Mouse (Mus musculus): ENCODE results near the gene Dyrk1a.

Dyrk1a gene

DNA sequence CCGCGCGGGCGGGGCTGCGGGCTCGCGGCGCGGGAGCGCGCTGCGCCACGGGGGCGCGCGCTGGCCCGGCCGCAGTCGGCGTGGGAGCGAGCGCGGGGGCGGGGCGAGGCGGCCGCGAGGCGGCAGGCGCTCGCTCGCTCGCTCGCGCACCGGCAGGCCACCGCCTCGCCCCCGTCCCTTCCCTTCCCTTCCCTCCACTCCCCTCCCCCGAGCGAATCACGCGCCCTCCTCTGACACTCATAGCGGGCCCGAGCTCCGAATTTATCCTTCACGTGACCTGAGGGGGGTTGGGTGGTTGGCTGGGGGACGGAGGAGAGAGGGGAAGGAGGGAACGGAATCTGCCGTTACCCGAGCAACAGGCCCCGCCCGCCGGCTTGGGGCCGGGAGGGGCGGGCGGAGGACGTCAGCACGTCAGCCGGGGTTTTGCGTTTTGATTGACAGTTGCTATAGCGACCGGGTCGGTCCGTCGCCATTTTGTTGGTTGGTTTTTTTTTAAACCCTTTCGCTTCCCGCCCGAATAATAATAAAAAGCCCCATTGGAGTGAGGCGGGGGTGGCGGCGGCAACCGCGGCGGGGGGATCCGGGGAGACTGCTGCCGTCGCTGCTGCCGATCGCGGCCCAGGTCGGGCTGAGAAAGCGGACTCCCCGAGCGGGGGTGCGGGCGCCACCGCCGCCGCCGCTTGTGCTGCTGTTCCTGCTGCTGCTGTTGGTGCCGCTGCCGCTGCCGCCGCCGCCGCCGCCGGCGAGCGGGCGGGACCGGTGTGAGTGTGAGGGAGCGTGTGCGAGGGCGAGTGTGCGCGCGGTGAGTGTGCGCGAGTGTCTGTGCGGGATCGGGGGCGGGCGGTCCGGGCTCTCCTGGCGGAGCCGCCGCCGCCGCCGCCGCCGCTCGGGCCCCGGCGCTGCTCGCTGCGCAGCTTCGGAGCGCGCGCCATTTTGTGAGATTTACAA is at the start of gene Dyrk1a:
Gene Dyrk1a (plus strand): TSS at position 782 of the 948 bp plus-strand sequence.
- DNase-seq (ENCODE audit: low spot score) = peak; percentile 98

DNA sequence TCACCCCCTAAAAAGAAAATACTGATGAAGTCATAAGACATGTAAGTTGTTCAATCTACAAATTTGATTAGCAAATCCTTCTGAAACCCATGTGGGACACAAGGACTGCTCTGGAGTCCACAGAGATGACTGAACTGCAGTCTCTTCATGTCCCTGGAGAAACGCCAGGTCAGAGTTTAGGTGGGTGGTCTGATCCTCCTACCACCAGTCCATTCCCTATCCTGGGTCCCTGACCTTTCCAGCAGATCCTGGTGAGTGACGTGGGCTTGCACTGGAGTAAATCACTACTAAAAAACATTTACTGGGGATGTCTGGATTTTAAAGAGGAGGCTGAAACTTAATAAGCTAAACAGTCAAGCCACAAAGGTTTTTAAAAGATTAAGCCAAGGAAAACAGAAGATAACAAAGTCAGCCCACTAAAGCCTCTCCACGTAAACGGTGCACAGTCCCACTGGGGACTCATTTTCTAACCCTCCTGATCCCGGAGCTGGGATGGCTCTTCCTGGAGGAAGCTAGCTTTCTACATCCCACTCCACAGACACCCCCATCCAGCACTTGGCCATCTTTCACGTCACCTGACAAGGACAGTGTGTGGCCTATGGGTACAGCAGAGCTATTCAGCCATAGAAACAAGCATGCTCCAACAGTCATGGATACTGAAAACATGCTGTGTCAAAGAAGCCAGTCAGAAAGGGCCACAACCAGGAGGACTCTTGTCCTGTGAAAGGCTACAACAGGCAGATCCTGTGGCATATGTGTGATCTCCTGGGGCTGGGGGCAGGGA is 46.0 kb upstream of the Dyrk1a start:
- no peak for DNase-seq (ENCODE audit: low spot score)

DNA sequence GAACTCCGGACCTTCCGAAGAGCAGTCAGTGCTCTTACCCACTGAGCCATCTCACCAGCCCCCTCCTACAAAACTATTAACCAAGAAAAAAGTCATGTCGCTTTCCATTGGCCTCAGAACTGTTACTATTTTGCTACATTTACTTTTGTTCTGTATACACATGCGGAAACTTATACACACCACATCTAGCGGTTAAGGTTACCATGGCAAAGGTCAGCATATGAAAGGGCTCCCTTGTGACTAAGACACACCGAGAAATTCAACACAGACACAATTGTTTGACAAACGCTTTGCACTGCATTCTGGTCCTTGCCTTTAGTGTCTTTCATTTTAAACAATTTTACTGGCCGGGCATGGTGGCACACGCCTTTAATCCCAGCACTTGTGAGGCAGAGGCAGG is 45.1 kb upstream of the Dyrk1a start:
- DNase-seq (ENCODE audit: low spot score) = no peak

DNA sequence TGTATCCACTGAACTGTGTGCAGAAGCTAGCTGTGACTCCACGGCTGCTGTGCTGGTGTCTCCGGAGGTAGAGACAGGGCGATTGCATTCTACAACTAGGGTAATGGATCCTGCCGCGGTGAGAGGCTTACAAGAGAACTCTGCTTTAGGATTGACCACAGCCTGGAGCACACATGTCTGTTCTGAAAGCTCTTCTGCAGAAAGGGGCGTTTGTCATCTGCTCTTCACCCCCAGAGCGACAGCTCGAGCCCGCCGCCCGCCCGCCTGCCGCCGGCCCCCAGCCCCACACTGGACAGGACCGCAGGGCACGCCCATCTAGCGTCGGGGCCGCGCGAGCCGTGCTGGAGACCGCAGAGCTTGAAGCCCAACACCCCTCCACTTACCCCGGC is 43.9 kb upstream of the Dyrk1a start:
- no peak for DNase-seq (ENCODE audit: low spot score)

DNA sequence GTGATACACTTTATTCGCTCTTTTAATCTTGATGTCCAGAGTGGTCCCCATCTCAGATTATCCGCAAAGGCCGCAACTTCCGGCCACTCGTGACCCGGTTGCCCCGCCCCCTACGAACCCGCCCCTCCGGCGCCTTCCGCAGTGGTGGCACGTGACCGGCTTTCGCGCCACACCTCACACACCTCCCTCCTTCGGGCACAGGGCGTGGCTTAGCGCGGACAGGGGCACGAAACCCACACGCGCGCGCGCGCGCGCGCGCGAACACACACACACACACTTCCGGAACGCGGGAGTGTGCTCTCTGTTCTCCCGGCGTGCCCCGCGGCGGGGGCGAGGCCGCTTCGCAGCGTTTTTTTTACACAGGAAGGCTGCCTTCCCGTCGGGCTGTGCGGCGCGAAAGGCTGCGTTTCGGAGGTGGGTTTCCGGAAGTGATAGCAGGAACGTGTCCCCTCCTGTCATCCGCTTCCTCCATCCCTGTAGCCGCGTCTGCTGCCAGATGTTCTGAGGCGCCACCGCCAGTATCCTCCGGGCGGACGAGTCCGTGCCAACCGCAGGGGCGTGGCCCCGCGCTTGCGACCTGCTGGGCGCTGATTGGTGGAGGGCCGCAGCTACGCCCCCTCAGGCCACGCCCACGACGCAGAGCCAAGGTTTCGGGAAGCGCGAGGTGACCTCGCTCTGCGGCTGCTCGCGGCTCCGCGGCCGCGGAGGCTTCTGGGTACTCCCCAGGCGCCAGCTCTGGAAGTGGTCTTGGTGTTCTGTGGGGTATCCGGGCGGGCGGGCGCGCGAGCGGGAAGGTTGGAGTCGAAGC is 43.3 kb upstream of the Dyrk1a start, which contains the start of gene Vps26c:
Gene Vps26c (minus strand): TSS at position 487 of the 808 bp plus-strand sequence.
- DNase-seq (ENCODE audit: low spot score) = peak; percentile 97

DNA sequence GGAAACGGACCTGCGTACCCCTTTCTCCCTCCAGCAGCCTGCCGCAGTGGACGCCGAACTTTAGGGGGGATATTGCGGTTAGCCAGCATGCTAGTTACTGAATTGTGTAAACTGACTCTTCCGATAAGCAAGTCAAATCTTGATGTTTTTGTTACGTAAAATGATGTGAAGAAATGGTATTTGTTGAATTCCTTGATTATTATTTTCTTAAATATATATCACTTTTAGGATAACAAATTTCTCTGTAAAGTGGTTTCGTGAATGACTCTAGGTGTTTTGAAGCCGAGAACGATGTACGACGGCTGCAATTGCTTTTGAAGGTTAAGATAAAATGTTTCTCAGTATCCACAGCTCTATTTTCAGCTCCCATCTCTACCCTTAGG is 42.7 kb upstream of the Dyrk1a start:
- no peak for DNase-seq (ENCODE audit: low spot score)

DNA sequence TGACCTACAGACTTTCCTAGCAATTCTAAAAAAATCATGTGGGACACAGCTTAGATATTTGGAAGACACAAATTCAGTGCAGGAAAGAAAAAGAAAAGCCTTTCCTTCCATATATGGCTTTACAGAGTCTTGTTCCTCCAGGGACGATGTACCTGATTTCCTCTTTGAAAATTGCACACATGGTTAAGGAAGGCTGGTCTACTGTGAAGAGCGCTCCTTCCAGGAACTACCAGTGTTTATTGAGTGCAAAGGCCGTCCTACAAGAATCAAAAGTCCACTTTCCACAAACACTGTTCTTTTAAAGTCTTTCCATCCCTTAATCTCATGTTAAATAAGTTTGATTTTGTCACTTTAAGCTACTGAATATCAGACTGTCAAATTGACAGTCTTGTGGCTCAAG is 42.3 kb upstream of the Dyrk1a start:
- no peak for DNase-seq (ENCODE audit: low spot score)

DNA sequence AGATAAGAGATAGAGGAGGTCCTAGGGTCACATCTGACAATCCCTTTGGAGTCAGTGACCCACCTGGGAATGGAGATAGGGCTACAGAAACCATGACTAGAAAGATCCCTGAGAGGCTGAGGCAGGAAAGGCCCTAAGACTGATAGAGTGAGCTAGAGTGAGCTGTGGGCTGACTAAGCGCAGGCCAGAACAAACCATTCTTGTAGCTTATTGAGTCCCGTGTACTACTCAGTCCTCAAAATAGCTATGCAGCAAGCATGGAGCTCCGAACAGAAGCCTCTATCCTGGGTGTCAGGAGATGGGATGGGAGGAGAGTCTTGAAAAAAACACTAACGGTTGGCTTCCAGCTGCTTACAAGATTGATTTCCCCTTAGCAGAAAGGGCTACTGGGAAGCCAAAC is 38.5 kb upstream of the Dyrk1a start:
- DNase-seq (ENCODE audit: low spot score) = no peak

DNA sequence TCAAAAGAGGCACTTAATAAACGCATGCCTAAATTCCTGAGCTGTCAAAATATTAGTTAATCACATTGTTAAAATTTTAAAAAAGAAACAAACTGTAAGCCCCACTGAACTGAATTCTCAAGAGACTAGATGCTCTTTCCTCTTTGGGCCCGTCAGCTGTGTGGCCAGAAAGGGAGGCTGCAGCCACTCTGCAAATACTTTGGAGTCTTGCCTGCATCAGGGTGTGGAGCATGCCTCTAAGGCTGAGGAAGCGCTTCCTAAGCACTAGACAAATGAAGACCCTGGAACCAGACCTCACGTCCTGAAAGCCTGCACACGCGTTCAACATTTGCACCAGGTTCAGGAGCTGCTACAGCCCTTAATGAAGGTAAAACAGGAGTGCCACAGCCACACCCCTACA is 36.1 kb upstream of the Dyrk1a start:
- no peak for DNase-seq (ENCODE audit: low spot score)

DNA sequence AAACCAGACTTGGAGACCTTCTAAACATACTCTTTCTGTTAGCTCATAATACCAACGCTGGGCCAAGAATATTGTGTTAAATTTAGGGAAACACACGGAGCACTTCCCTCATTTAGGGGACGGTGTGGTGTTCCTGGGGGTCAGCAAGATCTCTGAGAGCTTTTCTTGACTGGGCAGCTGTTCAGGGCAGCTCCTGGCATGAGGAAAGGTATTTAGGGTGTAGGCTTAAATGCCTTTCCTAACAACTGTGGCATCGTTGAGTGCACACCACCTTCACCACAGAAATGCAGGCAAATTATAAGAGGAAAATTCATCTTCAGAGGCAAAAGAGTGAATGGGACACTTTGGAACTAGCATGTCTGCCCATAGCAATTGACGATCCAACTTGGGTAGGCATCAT is 34.1 kb upstream of the Dyrk1a start:
- no peak for DNase-seq (ENCODE audit: low spot score)

DNA sequence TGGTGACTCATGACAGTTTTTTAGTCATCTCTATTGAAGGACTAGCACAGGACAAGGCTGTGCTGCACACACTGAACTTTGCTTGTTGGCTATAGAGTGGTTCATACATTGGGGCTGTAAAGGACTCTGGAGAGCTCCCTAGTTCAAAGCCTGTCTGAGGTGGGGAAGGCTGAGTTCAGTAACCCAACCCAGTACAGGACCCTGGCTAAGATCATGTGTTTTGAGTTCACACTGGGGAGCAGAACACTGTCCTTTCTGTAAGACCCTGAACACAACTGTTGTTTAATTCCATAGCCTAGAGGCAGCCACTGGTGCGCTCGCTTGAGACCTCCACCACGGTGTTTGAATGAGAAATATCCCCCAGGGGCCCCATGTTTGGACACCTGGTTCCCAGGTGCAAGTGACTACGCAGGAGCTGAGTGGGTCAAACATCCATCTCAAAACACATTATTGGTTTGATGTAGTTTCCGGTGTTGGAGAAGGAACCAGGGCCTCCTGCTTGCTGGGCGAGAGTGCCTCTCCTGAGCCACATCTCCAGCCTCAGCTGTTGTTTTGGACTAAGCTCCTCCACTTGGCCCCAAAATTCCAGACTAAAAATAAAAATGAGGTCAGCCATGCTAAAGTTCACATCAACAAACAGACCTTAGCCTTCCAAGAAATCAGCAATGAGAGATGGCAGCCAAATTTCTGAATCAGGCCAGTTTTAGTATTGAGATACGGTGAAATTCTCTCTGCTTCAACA is 33.2 kb upstream of the Dyrk1a start:
- DNase-seq (ENCODE audit: low spot score) = no peak

DNA sequence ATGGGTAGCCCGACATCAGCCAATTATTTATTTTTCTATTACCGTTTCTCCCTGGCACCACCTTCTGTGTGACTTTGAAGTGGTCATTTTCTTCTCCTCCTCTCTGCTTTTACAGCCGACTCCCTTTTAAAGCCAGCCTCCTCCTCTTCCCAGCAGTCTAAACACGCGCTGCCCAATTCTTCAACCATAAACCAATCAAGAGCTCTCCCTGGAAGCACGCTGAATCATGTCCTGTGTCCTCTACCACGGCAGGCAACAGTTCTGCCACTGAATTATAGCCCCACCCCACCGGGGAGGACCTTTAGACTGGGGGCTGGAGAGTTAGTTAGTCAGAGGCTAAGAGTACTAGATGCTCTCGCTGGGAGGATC is 32.7 kb upstream of the Dyrk1a start:
- DNase-seq (ENCODE audit: low spot score) = no peak

DNA sequence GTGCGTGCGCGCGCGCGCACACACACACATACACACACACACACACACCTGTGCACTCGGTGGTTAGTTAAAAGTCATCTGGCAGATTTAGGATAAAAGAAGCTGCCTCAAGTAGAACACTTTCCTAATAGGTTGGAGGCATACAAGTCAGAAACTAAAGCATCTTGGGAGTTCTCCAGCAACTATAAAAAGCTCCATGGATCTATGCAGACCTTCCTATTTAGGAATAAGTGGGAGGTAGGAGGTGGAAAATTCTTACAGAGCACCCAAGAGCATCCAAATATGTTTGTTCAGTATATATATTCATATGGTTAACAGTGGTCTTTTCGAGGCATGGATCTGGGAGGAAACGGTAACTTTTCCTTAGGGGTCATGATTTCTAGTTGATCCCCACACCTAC is 29.7 kb upstream of the Dyrk1a start:
- DNase-seq (ENCODE audit: low spot score) = no peak

DNA sequence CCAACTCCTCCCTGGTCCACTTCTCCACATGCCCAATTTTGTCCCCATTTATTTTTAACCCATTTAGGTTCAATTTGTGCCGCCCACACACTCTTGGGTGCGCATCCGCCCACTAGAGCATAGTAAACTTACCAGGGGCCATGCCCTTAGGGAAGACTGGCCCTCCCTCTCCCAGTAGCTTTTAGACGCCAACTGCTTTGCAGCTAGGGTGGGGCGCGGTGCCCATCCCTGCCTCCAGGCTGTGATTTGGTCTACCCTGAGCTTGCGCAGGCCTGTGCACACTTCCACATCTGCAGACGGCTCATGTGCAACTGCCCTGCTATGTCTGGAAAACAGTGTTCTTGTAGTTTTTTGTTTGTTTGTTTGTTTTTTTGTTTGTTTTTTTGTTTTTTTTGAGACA is 26.9 kb upstream of the Dyrk1a start:
- no peak for DNase-seq (ENCODE audit: low spot score)

DNA sequence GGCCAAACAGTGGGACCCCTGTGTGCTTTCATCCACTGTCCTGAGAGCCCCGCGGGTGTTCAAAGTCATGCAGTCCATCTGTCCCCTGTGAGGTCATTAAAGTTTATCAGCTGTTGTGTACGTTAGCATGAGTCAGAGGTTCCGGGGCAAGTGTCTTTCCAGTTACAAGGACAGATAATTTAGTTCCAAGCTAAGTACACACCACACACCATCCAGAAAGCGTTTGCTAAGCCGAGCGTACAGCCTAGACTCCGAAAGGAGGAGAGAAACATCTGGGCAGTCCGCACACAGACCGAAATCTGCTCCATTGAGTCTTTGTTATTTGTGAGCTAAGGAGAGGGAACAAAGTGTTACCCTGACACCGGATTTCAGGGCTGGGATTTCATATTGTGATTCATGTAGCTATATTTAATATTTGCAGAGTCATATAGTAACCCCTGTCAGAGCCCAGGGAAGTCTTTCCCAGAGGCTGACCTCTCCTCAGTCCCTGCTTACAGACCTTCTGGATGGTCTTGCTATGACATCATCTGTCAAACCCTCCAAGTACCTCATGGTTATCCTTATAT is 25.2 kb upstream of the Dyrk1a start:
- no peak for DNase-seq (ENCODE audit: low spot score)

DNA sequence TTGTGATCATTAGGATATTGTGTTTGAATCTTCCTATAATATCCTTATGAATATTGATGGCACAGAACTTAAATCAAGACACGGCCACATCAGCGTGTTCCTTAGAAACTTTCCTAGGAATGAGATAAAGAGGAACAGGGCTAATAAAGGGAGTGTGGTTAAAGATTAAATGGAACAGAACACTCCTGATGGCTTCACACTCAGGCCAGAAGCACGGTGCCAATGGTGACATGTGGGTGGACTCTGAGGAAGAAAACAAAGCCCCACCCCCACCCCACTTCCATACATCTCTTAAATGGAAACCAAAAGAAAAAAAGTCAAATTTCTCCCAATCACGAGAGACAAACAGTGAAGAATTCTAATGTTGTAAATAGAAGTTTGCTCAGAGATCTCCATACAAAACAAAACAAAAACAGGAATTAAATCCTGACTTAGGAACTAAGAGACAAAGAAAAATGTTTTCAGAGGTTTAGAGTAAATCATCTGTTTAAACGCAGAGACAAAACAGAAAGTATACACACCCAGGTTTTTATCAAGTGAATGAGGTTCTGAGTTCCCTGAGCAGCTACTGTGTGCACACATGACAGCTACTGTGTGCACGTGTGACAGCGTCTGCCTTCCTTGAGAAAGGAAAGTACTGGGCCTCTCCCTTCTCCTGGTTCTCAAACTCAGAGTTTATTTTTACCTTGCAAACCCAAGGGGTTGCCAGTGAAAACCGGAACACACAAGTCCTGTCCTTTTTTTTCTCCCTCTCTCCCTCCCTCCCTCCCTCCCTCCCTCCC is 23.8 kb upstream of the Dyrk1a start:
- no peak for DNase-seq (ENCODE audit: low spot score)

DNA sequence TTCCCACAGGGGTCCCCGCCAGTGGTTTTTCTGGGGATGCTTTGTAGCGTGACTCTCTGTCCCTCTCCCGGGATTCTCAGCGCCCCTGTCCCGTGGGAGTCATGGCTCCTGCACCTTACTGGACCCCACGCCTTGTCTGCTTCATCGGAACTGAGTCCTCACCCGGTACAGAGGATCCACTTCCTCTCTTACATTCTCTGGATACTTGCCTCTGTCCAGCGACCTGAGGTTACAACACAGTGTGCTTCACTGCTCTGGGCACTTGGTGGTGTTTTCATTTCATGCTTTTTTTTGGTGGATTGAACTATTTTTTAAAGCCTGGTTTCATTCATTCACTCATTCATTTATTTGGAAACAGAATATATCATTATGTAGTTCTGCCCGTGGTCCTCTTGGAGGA is 20.0 kb upstream of the Dyrk1a start:
- DNase-seq (ENCODE audit: low spot score) = no peak

DNA sequence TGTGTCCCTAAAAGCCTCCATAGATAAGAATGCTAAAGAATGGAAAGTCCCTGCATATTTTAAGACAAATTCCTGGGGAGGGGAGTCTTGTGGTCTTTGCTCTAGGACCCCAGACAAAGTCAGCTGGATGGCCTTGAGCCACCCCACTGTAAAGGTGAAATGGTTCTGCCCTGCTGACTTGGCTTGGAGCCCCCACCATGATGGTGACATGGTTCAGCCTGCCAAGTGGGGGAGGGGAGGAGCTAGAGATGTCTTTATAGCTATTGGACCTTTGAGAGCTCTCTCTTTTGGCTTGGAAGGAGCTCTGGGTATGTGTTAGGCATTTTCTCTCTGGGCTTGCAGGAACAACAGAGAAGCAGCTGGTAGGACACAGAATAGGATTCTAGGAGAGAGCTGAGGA is 17.9 kb upstream of the Dyrk1a start:
- DNase-seq (ENCODE audit: low spot score) = no peak

DNA sequence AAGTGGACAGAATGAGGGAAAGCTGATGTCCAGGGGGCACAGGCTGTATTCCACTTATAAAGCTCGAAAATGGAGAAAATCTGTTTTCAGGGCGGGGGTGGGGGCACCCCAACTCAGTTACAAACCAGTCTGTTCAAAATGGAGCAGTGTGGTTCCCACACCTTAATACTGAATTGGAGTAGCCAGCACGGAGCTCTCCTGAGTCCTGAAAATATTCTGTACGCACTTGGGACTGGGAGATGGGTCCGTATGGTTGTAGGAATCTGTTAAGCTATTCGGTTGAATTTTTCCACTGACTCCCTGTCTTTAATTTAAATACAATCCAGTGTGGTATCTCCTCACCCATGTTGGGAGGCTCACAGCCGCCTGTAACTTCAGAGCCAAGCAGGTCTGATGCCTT is 14.5 kb upstream of the Dyrk1a start:
- DNase-seq (ENCODE audit: low spot score) = no peak

DNA sequence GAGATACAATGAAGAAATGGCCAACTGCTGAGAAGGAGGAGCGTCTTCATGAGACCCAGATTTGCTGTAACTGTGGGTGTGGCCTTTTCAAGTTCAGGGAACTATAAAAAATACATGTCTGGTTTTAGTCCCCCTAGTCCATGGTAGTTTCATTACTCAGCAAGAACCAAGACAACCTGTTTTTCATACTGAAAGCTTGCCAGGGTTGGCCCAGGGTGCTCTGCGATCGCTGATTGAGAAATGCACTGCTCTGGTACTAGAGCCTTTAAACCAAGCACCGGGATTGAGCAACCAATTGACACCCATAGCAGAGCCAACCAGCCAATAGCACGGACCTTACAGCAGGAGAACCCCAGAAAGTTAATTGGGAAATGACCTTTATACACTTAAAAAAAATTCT is 13.6 kb upstream of the Dyrk1a start:
- no peak for DNase-seq (ENCODE audit: low spot score)

DNA sequence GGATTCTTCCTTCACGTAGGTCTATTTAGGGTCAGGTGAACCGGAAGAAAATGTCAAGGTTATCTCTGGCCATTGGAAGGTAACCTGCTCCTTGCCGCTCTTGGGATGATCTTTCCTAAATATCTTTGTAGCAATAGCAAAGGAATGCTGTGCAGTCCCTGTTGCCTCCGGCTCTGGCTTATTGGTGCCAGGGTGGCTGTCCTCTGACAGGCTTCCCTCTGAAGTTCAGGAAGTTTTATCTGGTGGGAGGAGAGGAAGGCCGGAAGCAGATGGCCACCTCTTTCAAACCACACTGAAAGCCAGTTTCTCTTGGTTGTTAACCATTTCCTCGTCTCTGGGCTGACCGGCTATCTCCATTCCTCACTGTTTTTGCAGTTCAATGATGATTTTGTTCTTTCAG is 10.5 kb upstream of the Dyrk1a start:
- DNase-seq (ENCODE audit: low spot score) = no peak

Measured in layer of hippocampus, adult 11-12 months (tissue).